Mouse (Mus musculus) megakaryocyte, embryonic 14.5 days (primary cell): ENCODE measurements around the gene Smpd3.

Experiments
- FLI1 ChIP-seq: IDR thresholded peaks from 2 replicates; pipeline ENCODE4 v1.6.1; 2012; ENCODE audit warnings: low read length, inconsistent platforms, mixed read lengths
- GATA1 ChIP-seq: IDR thresholded peaks from 3 replicates; pipeline ENCODE4 v1.6.1; 2012; ENCODE audit warnings: mixed read lengths, low read length, inconsistent platforms, borderline replicate concordance

- TF ChIP-seq GATA1: no peak
- TF ChIP-seq FLI1: no peak
Measured at GRCm38 (mm10) chr8:106369069-106369468, 31.3 kb upstream of the Smpd3 start.
